Mouse (Mus musculus): ENCODE data around the gene Amigo2. TPM values are rescaled to one million over a fixed set of nuclear protein-coding genes. Genes with fewer than 3 reads are reported as not detected.

Gene Amigo2
- total and polyA plus RNA-seq, 2 experiments from 2014 or later = 10.4 to 15.5 TPM

DNA sequence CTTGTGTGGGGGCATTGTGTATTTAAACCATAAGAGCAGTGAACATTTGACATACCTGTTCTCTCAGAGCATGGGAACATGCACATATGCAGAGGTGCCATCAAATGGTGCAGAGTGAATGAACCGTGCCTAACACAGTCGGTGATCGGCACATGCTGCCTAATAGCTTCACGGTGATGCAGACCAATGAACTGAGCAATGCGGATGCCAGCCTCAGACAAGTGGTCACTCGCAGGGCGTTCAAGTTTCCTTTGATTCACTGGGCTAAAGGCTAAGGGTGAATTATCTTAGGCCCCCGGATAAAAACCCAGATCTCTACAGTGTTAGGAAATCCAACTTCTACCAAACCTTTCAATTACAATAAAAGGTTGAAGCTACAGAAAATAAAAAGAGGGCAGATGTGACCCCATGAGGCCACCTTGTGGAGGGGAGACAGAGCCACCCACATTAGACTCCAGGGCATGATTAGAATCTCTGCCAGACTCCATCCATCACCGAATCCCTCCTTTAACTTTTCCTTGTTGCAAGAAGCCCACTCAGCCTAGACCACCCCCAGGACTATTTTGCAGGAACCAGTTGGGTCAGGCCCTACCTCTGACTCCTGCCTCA, 31.4 kb upstream of the Amigo2 start:
- no peak overlapping the region for H3K9ac ChIP-seq (replicated peaks; ENCODE audit: low read length)
- H3K4me3 ChIP-seq (ENCODE audit: low read length) = no peak overlapping the region
- H3K4me2 ChIP-seq (ENCODE audit: low read depth, low read length) = no peak overlapping the region
- peaks cover 9% of the 10 kb centered on the region for H3K4me1 ChIP-seq (ENCODE audit: insufficient read depth, low read length)
- no peak overlapping the region for H3K27ac ChIP-seq
- TF ChIP-seq CTCF (IDR thresholded peaks at IDR 0.05; ENCODE audit: low read depth) = no peak
- ATAC-seq = no peak
- no peaks in the 10 kb centered on the region for H3K9me3 ChIP-seq (ENCODE audit: low read length)
- no peaks in the 10 kb centered on the region for H3K27me3 ChIP-seq (ENCODE audit: insufficient read depth, low read length)
- no peak for DNase-seq (ENCODE audit: low spot score)
- no peaks in the 10 kb centered on the region for H3K36me3 ChIP-seq (ENCODE audit: insufficient read depth, low read length)
- WGBS = 86% methylated on average over 9 of the region's 9 CpGs

DNA sequence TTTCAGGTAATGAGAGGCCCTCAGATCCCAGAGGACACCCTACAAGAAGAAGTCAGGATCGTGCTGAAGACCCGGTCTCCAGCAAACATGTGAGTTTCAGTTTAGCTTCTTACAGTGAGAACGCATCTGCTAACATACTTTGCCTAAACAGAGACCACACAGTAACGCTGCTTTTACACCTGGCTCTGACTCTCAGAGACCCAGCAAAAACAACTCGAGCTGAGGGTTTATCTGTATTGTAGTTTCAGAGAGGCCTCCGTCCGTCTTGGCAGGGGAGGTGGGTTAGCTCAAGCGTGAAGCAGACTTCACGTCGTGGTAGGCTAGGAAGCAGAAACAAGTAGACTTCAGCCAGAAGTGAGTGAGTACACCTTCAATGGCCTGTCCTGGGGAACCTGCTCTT, 30.2 kb upstream of the Amigo2 start:
- Histone ChIP-seq H3K4me2 (ENCODE audit: low read depth, low read length) (no peak overlapping the region), H3K9ac (replicated peaks; ENCODE audit: low read length) (no peak overlapping the region), H3K27ac (no peak overlapping the region), H3K27me3 (ENCODE audit: insufficient read depth, low read length) (no peaks in the 10 kb centered on the region), H3K9me3 (ENCODE audit: low read length) (no peaks in the 10 kb centered on the region), H3K36me3 (ENCODE audit: insufficient read depth, low read length) (no peaks in the 10 kb centered on the region), H3K4me1 (ENCODE audit: insufficient read depth, low read length) (peaks cover 9% of the 10 kb centered on the region), H3K4me3 (ENCODE audit: low read length) (no peak overlapping the region)
- no peak for TF ChIP-seq CTCF (IDR thresholded peaks at IDR 0.05; ENCODE audit: low read depth)
- ATAC-seq (no peak), DNase-seq (ENCODE audit: low spot score) (no peak)
- 55% methylated on average over 10 of the region's 10 CpGs for WGBS

DNA sequence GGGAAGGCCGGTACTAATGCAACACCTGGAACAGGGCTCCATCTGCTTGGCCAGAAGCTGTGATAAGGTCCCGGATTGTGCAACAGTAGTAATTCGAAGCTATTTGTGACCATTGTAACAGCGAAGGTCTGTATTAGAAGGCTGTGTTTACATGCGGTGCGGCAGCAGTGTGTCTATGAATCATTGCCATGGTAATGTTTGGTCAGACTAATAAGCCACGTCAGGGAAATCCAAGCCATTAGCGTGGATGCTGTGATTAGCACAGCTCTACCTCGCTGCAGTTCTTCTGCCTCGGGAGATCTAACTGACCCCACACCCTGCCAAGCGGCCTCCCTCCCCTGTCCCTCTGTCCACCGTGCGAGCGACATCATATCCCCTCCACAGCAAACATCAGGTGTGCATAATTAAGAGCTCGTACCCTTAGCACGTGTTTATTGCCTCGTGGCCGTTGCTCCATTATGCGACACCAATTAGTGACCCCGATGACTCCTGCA, 29.6 kb upstream of the Amigo2 start:
- 53% methylated on average over 20 of the region's 20 CpGs for WGBS
- no peak for TF ChIP-seq CTCF (IDR thresholded peaks at IDR 0.05; ENCODE audit: low read depth)
- ATAC-seq = peak; percentile 44; the same call in 1 of the 2 replicates
- Histone ChIP-seq H3K4me2 (ENCODE audit: low read depth, low read length) (no peak overlapping the region), H3K9me3 (ENCODE audit: low read length) (no peaks in the 10 kb centered on the region), H3K4me1 (ENCODE audit: insufficient read depth, low read length) (peaks cover 9% of the 10 kb centered on the region), H3K9ac (replicated peaks; ENCODE audit: low read length) (no peak overlapping the region), H3K27ac (0 out of 2 replicates have a peak overlapping the region, but pooled peaks have one; percentile 7), H3K27me3 (ENCODE audit: insufficient read depth, low read length) (no peaks in the 10 kb centered on the region), H3K4me3 (ENCODE audit: low read length) (no peak overlapping the region), H3K36me3 (ENCODE audit: insufficient read depth, low read length) (no peaks in the 10 kb centered on the region)
- DNase-seq (ENCODE audit: low spot score) = peak; percentile 45

DNA sequence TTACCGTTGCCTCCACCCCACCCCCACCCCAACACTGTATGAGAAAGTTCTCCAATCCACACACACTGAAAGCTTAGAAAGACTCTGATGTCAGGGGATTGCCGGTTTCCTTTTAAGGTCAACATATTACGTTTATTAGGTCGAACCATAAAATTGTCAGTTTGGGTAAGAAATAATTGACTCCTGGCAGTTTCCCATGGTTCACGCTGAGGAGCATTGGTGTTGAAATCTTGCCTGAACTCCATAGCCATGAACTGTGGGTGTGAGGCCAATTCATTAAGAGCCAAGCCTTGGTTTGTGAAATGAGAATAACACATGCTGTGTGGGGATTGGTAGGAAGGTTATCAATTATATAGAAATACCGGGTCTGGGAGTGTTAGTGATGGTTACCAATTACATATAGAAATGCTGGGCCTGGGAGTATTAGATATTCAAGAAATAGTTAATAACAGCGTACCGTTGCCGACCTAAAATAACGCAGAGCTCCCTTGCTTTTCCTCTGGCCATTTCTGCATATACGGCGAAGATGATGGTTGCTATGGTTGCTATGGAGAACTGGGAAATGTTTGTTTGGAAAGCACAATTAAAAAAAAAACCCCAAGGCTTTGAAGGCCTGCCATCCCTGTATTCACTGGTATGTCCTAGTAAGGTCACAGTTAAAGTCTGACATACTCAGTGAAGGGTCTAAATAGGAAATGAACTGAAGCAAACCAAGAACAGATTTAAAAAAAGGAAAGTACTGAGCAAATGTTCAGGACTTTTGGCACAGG, 28.7 kb upstream of the Amigo2 start:
- ATAC-seq (no peak), DNase-seq (ENCODE audit: low spot score) (no peak)
- WGBS = 65% methylated on average over 12 of the region's 12 CpGs
- Histone ChIP-seq H3K9ac (replicated peaks; ENCODE audit: low read length) (no peak overlapping the region), H3K27me3 (ENCODE audit: insufficient read depth, low read length) (no peaks in the 10 kb centered on the region), H3K4me3 (ENCODE audit: low read length) (no peak overlapping the region), H3K4me1 (ENCODE audit: insufficient read depth, low read length) (peaks cover 9% of the 10 kb centered on the region), H3K36me3 (ENCODE audit: insufficient read depth, low read length) (no peaks in the 10 kb centered on the region), H3K4me2 (ENCODE audit: low read depth, low read length) (no peak overlapping the region), H3K27ac (peak overlapping the region; percentile 7; the same call in 1 of the 2 replicates), H3K9me3 (ENCODE audit: low read length) (no peaks in the 10 kb centered on the region)
- TF ChIP-seq CTCF (IDR thresholded peaks at IDR 0.05; ENCODE audit: low read depth) = no peak

DNA sequence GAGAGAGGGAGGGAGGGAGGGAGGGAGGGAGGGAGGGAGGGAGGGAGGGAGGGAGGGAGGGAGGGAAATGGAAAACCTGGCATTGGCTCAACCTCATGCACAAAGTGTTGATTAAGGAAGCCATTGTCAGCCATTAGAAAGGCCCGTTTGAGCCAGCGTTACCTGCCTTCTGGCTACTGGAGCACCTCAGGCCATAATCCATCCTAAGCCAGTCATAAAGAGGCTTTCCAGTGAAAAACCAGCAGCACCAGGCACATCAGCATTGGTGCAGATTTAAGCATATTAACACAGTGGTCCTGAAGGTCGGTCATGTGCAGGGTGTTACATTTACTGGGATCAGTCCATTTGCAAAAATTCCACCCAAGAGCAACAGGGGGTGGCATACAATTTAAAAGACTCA, 25.7 kb upstream of the Amigo2 start:
- TF ChIP-seq CTCF (IDR thresholded peaks at IDR 0.05; ENCODE audit: low read depth) = no peak
- WGBS = 66% methylated on average over 3 of the region's 3 CpGs
- H3K9me3 ChIP-seq (ENCODE audit: low read length) = no peaks in the 10 kb centered on the region
- no peaks in the 10 kb centered on the region for H3K36me3 ChIP-seq (ENCODE audit: insufficient read depth, low read length)
- no peak overlapping the region for H3K27ac ChIP-seq
- no peak overlapping the region for H3K9ac ChIP-seq (replicated peaks; ENCODE audit: low read length)
- ATAC-seq (no peak), DNase-seq (ENCODE audit: low spot score) (no peak)
- no peaks in the 10 kb centered on the region for H3K27me3 ChIP-seq (ENCODE audit: insufficient read depth, low read length)
- H3K4me2 ChIP-seq (ENCODE audit: low read depth, low read length) = no peak overlapping the region
- no peak overlapping the region for H3K4me3 ChIP-seq (ENCODE audit: low read length)
- H3K4me1 ChIP-seq (ENCODE audit: insufficient read depth, low read length) = peaks cover 9% of the 10 kb centered on the region

DNA sequence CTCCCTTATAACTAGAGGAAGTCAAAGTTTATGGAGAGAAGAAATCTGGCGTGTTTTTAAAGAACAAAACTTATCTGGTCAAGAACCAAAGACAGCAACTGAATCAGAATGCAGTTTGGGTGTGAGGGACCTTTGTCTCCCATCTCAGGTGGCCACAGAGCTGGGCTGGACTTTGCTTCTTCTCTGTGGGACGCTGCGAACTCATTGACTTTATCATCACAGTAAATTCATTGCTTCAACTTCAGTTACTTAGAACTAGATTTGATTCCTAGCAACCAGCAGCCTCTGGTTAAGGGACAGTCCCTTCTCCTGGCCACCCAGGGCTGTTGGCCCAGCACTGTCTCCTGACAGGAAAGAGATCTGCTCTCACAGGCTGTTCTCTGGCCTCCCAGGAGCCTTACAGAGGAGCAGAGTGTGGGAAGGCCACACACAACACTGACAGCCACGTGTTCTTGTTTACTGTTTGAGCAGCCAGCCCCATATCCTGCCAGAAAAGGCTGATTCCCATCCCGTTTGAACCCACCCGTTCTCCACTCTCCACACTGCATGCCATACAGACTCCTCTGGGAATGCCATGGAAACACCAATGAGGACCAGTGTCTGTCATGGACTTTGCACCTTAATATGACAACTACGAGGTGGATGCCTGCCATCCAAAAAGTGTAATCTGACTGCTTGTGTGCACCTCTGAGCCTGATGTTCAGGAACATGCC, 25.1 kb upstream of the Amigo2 start:
- Histone ChIP-seq H3K4me3 (ENCODE audit: low read length) (no peak overlapping the region), H3K36me3 (ENCODE audit: insufficient read depth, low read length) (no peaks in the 10 kb centered on the region), H3K4me2 (ENCODE audit: low read depth, low read length) (no peak overlapping the region), H3K9me3 (ENCODE audit: low read length) (no peaks in the 10 kb centered on the region), H3K9ac (replicated peaks; ENCODE audit: low read length) (no peak overlapping the region), H3K27ac (no peak overlapping the region), H3K27me3 (ENCODE audit: insufficient read depth, low read length) (no peaks in the 10 kb centered on the region), H3K4me1 (ENCODE audit: insufficient read depth, low read length) (peaks cover 9% of the 10 kb centered on the region)
- WGBS = 38% methylated on average over 7 of the region's 7 CpGs
- DNase-seq (ENCODE audit: low spot score) (peak; percentile 59), ATAC-seq (peak; percentile 91)
- TF ChIP-seq CTCF (IDR thresholded peaks at IDR 0.05; ENCODE audit: low read depth) = no peak

Measured in hindbrain, postnatal 0 days (tissue).